Comparison of ENCODE assay signal across 18 mouse cellular contexts in genomic region chr1:62825822-62826765, GRCm38 (mm10).
DNase-seq lines count a peak whose midpoint lies in the region.
"Had no signal": no experiment of that assay in that cellular context is flagged by ENCODE, and none has a peak within 500 bp of the region (broad histone marks: within the 10 kb centered on the region; RNA-seq: fewer than 3 reads in every experiment).

No protein-coding gene starts in this region.

- intact Hi-C loops in left cerebral cortex, postnatal 10 days (cut with DNase I): no loop called here

- peak; percentile 38 for DNase-seq in kidney, adult 11 months
- no peak for DNase-seq in kidney, postnatal 10 days
- peak; percentile 22 to 47 for DNase-seq in kidney, postnatal 25 days
- no peak for DNase-seq in kidney, postnatal 14 days
- peak; percentile 51 to 59 for DNase-seq in kidney, postnatal 36 days
- DNase-seq in retina, postnatal 7 days (ENCODE audit: low read depth, low spot score): peak; percentile 14
- no peak for DNase-seq in left cerebral cortex, postnatal 10 days (ENCODE audit: extremely low spot score in 1 of 2, low spot score in 2 of 2)
- DNase-seq: adrenal gland, adult 8-10 months; cerebellum, adult 9-10 months; cerebellum, postnatal 36 days; gastrocnemius, postnatal 25 days; heart, adult 18-20 months; heart, postnatal 4 days; left cerebral cortex, postnatal 4 days; lung, adult 2 months; lung, postnatal 10 days; thymus, adult 2 months; thymus, postnatal 36 days had no signal

Comparison
In these comparisons a context has a peak if more than half of its experiments do, and no peak if none do; other contexts are left out.
1. DNase-seq: peak in kidney, adult 11 months (single experiment), kidney, postnatal 25 days (2 of 2), kidney, postnatal 36 days (2 of 2) and retina, postnatal 7 days (single experiment); none in kidney, postnatal 10 days (single experiment), kidney, postnatal 14 days (single experiment) and left cerebral cortex, postnatal 10 days (0 of 2).